Mouse (Mus musculus) embryonic facial prominence, embryonic 10.5 days (tissue): ENCODE data around the gene Rpe. TPM values are rescaled to one million over a fixed set of nuclear protein-coding genes. Genes with fewer than 3 reads are reported as not detected.

Source experiments
- DNase-seq: peaks from one replicate; pipeline ENCODE4 v3.0.0-alpha.2; 2017; ENCODE audit warnings: low spot score
- H3K27ac ChIP-seq: fragments of 300-500 bp; sonication (generic); replicated peaks from 2 replicates; pipeline ENCODE4 v1.5.1; 2016; ENCODE audit warnings: mild to moderate bottlenecking
- H3K27me3 ChIP-seq: fragments of 300-500 bp; sonication (generic); replicated peaks from 2 replicates; pipeline ENCODE4 v1.6.1; 2016; ENCODE audit warnings: low read depth, mild to moderate bottlenecking; ENCODE audit not compliant: poor library complexity, severe bottlenecking
- H3K36me3 ChIP-seq: fragments of 300-500 bp; sonication (generic); replicated peaks from 2 replicates; pipeline ENCODE4 v1.6.1; 2016; ENCODE audit warnings: mild to moderate bottlenecking, moderate library complexity
- H3K4me1 ChIP-seq: fragments of 300-500 bp; sonication (generic); 2 replicates; pipeline ENCODE4 v1.6.1; 2016
- H3K4me3 ChIP-seq: fragments of 300-500 bp; sonication (generic); 2 replicates; pipeline ENCODE4 v1.5.1; 2016; ENCODE audit warnings: mild to moderate bottlenecking, moderate library complexity
- H3K9me3 ChIP-seq: fragments of 300-500 bp; sonication (generic); 2 replicates; pipeline ENCODE4 v1.6.1; 2016; ENCODE audit warnings: mild to moderate bottlenecking
- WGBS: fragments of 180-500 bp; shearing (Covaris S2); methylation state at CpG from one replicate; pipeline ENCODE4 v1.1.7; 2016; 5-methylcytosine and 5-hydroxymethylcytosine counted together
- polyA plus RNA-seq: library from polyadenylated mRNA; unstranded; fragments of >200 nt; fragmentation: Nextera tagmentation; extraction: Ambion mirVana; gene quantifications from 2 replicates; pipeline ENCODE4 v1.2.1, GENCODE M21; 2016

Gene Rpe
- polyA plus RNA-seq, result 48.0 and 48.2 TPM in 2 replicates

DNA sequence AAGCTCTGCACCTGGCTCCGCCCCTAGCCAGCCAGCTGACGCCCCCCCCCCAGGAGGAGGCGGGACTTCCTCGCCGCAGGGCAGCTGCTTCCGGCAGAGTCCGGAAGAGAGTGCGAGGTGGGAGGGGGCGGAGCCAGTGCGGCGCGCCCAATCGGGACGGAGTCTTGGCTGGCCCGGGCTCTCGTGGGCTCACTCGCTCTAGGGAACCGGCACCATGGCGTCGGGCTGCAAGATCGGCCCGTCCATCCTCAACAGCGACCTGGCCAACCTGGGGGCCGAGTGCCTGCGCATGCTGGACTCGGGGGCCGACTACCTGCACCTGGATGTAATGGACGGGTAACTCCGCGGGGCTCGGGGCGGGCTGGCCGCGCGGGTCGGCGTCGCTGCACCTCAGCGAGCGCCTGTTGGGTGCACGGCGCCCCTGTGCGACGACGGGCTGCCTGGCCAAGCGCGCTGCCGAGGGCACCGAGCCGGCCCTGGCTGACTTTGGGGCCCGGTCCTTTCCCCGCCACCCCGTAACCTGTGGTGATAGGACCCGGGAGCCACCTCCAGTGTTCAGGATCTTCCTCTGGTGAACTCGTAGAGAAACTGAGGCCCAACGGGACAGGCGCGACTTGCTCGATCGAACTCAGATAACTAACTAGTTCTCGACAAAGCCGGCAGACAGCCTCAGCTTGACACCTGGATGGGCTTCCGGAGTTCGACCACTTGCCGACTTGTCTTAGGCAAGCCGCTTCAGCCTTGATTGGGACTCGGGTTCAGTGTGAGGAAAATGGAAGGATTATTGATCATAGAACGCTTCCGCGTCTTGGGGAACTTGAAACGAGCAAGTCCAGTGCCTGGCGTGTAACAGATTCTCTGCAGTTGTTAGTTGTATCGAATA lies at the start of gene Rpe:
Rpe (plus strand) TSS at position 139 of the 883 bp plus-strand sequence.
- Histone ChIP-seq H3K27ac (peak within 1 kb of the TSS; percentile 92), H3K4me1 (peaks cover 17% of the 10 kb centered on the region), H3K27me3 (no peaks in the 10 kb centered on the region), H3K36me3 (peaks cover 5% of the 10 kb centered on the region; the same call in 1 of the 2 replicates), H3K4me3 (peak within 1 kb of the TSS; percentile 81), H3K9me3 (no peaks in the 10 kb centered on the region)
- peak; percentile 97 for DNase-seq
- under 1% methylated on average over 73 of the region's 73 CpGs for WGBS

DNA sequence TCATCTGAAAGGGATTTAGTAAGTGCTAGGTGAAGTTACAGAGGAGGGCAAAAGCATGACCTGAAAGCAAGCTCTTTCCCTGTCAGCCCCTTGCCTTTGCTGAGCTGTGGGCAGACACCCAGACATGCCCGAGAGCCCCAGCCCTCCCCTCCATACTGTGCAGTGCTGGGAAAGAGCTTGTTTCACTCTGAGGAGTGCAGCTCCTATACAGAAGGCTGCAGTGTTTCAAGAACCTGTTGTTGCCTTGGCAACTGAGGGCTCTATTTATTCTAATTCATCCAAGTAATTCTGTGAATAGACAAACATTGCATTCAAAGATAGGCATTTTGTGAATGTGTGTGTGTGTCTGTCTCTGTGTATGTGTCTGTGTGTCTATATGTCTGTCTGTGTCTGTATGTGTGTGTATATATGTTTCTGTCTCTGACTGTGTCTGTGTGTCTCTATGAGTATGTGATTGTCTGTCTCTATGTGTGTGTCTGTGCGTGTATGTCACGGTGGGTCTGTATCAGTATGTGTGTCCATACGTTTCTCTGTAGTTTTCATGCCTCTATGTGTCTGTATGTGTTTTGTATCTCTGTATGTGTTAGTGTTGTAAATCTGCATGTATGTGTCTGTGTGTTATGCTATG lies 45.4 kb upstream of the Rpe start:
- H3K27me3 ChIP-seq, result no peaks in the 10 kb centered on the region
- no peaks in the 10 kb centered on the region for H3K36me3 ChIP-seq
- H3K27ac ChIP-seq, result no peak overlapping the region
- DNase-seq, result no peak
- peaks cover 9% of the 10 kb centered on the region for H3K4me1 ChIP-seq
- H3K4me3 ChIP-seq, result no peak overlapping the region
- 67% methylated on average over 4 of the region's 4 CpGs for WGBS
- H3K9me3 ChIP-seq, result no peaks in the 10 kb centered on the region

DNA sequence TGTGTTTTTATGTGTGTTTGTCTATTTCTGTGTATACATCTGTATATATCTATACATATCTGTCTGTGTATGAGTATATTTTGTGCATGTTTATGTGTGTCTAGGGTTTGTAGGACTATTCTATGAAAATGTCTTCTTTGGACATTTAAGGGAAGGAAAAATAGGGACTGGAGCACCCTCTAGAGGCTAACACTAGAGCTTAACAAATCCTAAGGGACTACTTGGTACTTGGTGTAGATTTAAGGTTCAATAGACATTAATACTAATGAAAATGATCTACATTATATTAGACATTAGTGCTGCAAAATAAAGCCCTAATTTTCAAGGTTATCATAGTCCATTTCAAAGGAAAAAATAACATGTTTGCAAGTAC lies 44.9 kb upstream of the Rpe start:
- H3K4me3 ChIP-seq, result no peak overlapping the region
- no peaks in the 10 kb centered on the region for H3K36me3 ChIP-seq
- no peak for DNase-seq
- H3K27ac ChIP-seq, result no peak overlapping the region
- no peaks in the 10 kb centered on the region for H3K27me3 ChIP-seq
- peaks cover 9% of the 10 kb centered on the region for H3K4me1 ChIP-seq
- H3K9me3 ChIP-seq, result no peaks in the 10 kb centered on the region

DNA sequence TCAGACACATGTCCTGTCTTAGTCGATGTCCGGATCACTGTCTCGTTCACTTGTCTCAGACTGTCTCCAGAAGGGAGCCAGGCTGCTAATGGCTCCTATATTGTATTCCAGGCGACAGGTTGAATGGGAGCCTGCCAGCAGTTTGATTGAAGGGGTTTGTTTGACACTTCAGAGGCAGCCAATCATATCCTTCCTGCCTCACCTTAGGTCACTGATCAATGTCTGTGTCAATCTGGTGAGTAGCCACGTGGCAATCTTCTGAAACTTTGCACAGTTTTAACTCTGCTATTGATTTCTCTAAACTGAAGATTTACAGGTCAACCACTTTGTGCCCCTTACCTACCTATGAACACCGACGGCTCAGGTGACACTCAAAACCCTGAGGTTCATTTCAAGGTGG lies 29.2 kb upstream of the Rpe start:
- WGBS, result 70% methylated on average over 7 of the region's 7 CpGs
- DNase-seq, result no peak

DNA sequence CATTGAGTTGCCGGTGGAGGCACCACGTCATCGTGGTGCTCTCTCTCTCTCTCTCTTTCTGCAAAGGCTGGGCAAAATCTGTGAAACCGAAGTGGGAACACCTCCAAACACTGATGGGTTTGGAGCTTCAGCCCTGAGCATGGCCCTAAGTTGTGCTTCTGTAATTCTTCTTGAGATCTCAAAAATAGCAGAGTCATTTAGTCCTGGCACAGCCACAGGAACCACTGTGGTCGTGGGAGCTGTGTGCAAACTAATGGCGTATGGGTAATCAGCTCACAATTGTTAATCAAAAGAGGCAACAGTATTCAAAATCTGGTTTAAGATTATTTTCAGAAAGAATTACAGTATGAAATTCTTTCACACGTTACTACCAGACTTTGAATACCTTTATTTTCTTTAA lies 27.8 kb upstream of the Rpe start:
- Histone ChIP-seq H3K4me1 (no peaks in the 10 kb centered on the region), H3K4me3 (no peak overlapping the region), H3K36me3 (no peaks in the 10 kb centered on the region), H3K9me3 (no peaks in the 10 kb centered on the region), H3K27me3 (no peaks in the 10 kb centered on the region), H3K27ac (no peak overlapping the region)
- DNase-seq, result no peak
- 89% methylated on average over 7 of the region's 7 CpGs for WGBS

More for the DNA sequence above, 29.2 kb upstream of the Rpe start:
- H3K27me3 ChIP-seq, result no peaks in the 10 kb centered on the region
- H3K4me1 ChIP-seq, result no peaks in the 10 kb centered on the region
- H3K9me3 ChIP-seq, result no peaks in the 10 kb centered on the region
- no peak overlapping the region for H3K4me3 ChIP-seq
- H3K27ac ChIP-seq, result no peak overlapping the region
- no peaks in the 10 kb centered on the region for H3K36me3 ChIP-seq

DNA sequence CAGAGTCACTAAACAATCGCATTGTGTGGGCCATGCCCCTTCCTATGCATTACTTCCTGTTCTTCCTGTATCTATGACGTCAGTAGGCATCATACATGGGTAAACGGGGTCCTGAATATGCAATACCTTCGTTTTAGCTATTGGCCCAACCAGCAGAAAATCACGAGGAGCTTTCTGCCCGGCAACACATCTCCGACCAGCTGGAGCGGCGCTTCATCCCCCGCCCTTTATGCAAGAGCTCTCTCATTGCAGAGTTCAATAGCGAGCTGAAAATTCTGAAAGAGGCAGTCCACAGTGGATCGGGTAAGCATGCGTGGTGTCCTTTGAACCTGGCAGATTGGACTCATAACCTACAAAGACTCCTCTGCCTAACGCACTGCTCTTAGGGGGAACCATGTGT lies 22.7 kb upstream of the Rpe start:
- Histone ChIP-seq H3K36me3 (no peaks in the 10 kb centered on the region), H3K4me3 (no peak overlapping the region), H3K4me1 (no peaks in the 10 kb centered on the region), H3K27ac (no peak overlapping the region), H3K27me3 (no peaks in the 10 kb centered on the region), H3K9me3 (no peaks in the 10 kb centered on the region)
- no peak for DNase-seq
- WGBS, result 81% methylated on average over 14 of the region's 14 CpGs

DNA sequence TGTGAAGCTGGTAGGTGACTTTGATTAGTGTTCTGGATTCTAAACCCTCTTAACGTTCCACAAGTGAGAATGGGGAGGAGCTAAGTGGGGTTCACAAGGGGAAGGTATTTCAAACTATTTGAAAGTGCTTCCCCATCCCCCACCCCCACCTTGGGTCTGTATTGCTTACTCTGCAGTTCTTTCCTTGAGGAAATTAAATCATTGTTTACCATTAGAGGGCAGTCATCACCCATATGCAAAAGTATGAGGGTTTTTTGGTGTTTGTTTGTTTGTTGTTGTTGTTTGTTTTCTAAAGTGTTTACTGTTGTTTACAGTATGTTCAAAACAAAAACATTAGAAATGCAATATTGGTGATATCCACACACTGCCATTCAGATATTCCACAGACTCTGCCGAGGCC lies 22.0 kb upstream of the Rpe start:
- 55% methylated on average over 2 of the region's 2 CpGs for WGBS
- DNase-seq, result no peak
- H3K27me3 ChIP-seq, result no peaks in the 10 kb centered on the region
- no peaks in the 10 kb centered on the region for H3K36me3 ChIP-seq
- H3K9me3 ChIP-seq, result no peaks in the 10 kb centered on the region
- no peaks in the 10 kb centered on the region for H3K4me1 ChIP-seq
- H3K4me3 ChIP-seq, result no peak overlapping the region
- no peak overlapping the region for H3K27ac ChIP-seq

DNA sequence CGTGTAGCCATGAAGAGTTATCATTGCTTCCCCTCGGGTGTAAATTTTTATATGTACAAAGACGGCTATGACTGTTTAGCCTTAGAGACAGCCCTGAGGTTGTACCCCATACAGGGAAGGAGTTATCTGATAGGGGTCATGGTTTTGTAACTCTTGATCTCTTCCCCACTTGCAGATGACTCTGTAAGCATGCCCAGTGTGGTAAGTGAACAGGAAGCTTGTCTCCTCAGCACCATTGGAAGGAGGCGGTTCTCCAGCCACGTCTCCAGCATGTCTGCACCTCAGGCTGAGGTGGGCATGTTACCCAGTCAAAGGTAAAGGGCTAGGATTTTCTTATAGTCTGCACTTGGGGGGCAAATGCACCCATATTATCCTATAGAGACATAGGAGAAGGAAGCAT lies 17.7 kb upstream of the Rpe start:
- Histone ChIP-seq H3K9me3 (no peaks in the 10 kb centered on the region), H3K27me3 (no peaks in the 10 kb centered on the region), H3K27ac (no peak overlapping the region), H3K4me1 (no peaks in the 10 kb centered on the region), H3K4me3 (no peak overlapping the region), H3K36me3 (no peaks in the 10 kb centered on the region)
- WGBS, result 85% methylated on average over 5 of the region's 5 CpGs
- DNase-seq, result no peak

DNA sequence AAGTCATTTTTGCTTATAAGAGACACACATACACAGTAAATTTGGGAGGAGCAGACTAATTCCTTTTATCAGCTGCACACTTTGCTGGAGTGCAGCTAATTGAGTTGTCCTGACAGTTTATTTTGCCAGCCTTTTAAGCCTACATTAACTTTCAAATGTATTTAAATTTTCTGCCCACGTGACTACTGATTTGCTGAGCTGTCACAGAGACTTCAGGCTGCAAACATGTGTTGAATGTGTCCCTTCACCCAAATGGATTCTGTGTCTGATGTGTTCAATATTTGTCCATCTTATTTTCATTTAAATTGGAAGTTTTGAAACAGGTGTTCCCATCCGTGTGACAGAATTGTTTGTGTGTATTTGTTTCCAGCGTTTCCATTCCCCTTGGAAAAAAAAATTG lies 8.9 kb upstream of the Rpe start:
- WGBS, result 75% methylated on average over 3 of the region's 3 CpGs
- Histone ChIP-seq H3K4me1 (no peaks in the 10 kb centered on the region), H3K36me3 (no peaks in the 10 kb centered on the region), H3K27ac (no peak overlapping the region), H3K27me3 (no peaks in the 10 kb centered on the region), H3K4me3 (no peak overlapping the region), H3K9me3 (no peaks in the 10 kb centered on the region)
- DNase-seq, result no peak

DNA sequence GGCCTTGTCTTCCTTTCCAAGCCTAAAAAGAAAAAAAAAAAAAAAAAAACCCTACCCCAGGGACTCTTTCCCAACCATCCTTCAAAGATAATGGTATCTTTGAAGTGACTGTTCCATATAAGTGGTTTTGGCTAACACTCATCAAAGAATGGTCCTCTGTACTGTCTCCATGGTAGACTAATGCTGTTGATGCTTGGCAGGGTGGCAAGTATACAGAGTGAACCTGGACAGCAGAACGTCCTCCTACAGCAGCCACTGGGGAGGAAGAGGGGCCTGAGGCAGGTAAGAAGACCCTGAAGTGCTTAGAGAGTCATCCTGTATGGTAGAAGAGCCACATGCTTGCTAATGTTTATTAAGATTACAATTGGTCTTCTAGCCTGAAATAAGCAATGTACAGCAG lies 8.3 kb upstream of the Rpe start:
- WGBS, result 61% methylated on average over 1 of the region's 1 CpGs
- DNase-seq, result no peak
- no peaks in the 10 kb centered on the region for H3K9me3 ChIP-seq
- no peaks in the 10 kb centered on the region for H3K4me1 ChIP-seq
- H3K27ac ChIP-seq, result no peak overlapping the region
- no peaks in the 10 kb centered on the region for H3K36me3 ChIP-seq
- no peak overlapping the region for H3K4me3 ChIP-seq
- H3K27me3 ChIP-seq, result no peaks in the 10 kb centered on the region

DNA sequence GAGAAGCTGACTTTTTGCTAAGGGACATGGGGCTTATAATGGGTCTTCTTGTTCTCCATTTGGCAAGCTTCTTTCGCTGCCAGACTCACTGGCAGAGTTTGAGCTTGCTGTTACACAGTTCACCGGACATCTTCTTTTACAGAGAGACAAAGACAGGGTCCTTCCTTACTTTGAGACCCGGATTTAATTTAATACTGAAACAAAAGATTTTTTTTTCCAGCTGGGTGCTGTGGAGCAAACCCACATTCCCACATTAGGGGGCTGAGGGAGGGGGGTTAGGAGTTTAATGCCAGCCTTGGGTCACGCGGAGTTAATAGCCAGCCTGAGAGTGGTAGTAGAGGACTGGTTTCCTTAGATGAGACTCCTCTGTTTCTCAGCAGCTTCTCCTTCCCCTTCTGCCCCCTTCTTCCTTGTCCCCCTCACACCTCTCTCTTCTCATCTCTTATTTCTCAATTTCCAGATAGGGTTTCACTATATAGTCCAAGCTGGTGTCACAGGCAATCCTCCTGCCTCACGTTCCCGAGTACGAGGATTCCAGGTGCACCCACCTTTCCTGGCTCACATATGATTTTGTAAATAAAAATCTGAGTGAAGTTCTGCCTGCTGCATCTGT lies 7.7 kb upstream of the Rpe start:
- Histone ChIP-seq H3K27me3 (no peaks in the 10 kb centered on the region), H3K4me1 (no peaks in the 10 kb centered on the region), H3K36me3 (no peaks in the 10 kb centered on the region), H3K4me3 (no peak overlapping the region), H3K9me3 (no peaks in the 10 kb centered on the region), H3K27ac (no peak overlapping the region)
- WGBS, result 76% methylated on average over 8 of the region's 8 CpGs
- DNase-seq, result no peak

DNA sequence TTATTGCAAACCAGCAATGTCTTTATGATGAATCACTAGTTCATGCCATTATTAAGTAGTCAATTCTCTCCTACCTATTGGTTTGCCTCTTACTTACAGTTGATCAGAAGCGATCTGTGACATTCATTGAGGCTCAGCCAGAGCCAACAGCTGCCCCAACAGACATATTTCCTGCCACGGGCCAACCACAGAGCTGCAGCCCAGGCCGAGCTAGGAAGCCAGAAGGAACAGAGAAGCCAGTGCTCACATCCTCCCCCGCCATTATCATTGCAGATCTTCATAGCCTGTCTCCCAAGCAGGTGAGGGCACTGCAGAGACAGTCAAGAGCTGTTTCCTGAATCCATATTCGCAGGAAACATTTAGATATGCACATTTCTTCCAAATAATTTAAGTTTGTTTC lies 6.4 kb upstream of the Rpe start:
- DNase-seq, result no peak
- no peaks in the 10 kb centered on the region for H3K27me3 ChIP-seq
- WGBS, result 76% methylated on average over 5 of the region's 5 CpGs
- H3K4me1 ChIP-seq, result no peaks in the 10 kb centered on the region
- no peaks in the 10 kb centered on the region for H3K36me3 ChIP-seq
- H3K9me3 ChIP-seq, result no peaks in the 10 kb centered on the region
- H3K27ac ChIP-seq, result no peak overlapping the region
- no peak overlapping the region for H3K4me3 ChIP-seq

DNA sequence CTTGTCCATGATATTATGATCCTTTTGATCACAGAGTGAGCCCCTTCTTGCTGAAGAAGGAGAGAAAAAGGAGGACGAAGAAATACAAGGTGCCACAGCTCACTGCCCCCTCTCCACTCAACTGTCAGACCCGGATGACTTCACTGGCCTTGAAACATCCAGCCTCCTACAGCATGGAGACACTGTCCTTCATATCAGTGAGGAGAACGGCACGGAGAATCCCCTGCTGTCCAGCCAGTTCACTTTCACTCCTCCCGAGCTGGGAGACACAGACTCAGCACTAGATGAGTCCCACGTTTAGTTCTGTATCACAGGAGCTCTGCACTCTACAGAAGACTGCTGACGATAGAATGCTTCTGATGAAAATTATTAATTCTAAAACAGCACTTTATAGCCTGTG lies 5.3 kb upstream of the Rpe start:
- H3K27ac ChIP-seq, result no peak overlapping the region
- no peaks in the 10 kb centered on the region for H3K9me3 ChIP-seq
- H3K4me1 ChIP-seq, result no peaks in the 10 kb centered on the region
- WGBS, result 69% methylated on average over 7 of the region's 7 CpGs
- H3K4me3 ChIP-seq, result no peak overlapping the region
- no peaks in the 10 kb centered on the region for H3K27me3 ChIP-seq
- H3K36me3 ChIP-seq, result no peaks in the 10 kb centered on the region
- DNase-seq, result no peak
